Mouse (Mus musculus): ENCODE measurements around the gene Snrnp40. TPM values are rescaled to one million over a fixed set of nuclear protein-coding genes. Genes with fewer than 3 reads are reported as not detected.
A peak's percentile ranks its signal among the peaks of the same experiment; 100 is the strongest.

Snrnp40 gene
- total RNA-seq, 2 experiments from 2014 or later, result 10.6 to 13.8 TPM

- no peak for DNase-seq
- intact Hi-C loops (cut with DNase I), result no loop called here
These were observed 17.6 kb downstream of the Snrnp40 start for GRCm38 (mm10) chr4:130377500-130377899.

GRCm38 (mm10) chr4:130379181-130379580 lies 19.2 kb downstream of the Snrnp40 start:
- intact Hi-C loops (cut with DNase I), result no loop called here
- DNase-seq, result no peak

GRCm38 (mm10) chr4:130380418-130380817 lies 20.5 kb downstream of the Snrnp40 start:
- intact Hi-C loops (cut with DNase I), result no loop called here
- no peak for DNase-seq

- intact Hi-C loops (cut with DNase I), result no loop called here
- peak; percentile 15 for DNase-seq
These were observed 27.3 kb downstream of the Snrnp40 start for GRCm38 (mm10) chr4:130387256-130387655.

- intact Hi-C loops (cut with DNase I), result no loop called here
- DNase-seq, result peak; percentile 58 to 80
These were observed 29.6 kb downstream of the Snrnp40 start for GRCm38 (mm10) chr4:130389496-130389895.

GRCm38 (mm10) chr4:130389927-130390326 lies 30.0 kb downstream of the Snrnp40 start:
- DNase-seq, result no peak
- intact Hi-C loops (cut with DNase I), result no loop called here

GRCm38 (mm10) chr4:130391265-130391664 lies 31.3 kb downstream of the Snrnp40 start:
- intact Hi-C loops (cut with DNase I), result no loop called here
- DNase-seq, result no peak

Other genes starting within 250 kb of the Snrnp40 start
- not detected for gene Hcrtr1, start 220.8 kb upstream of the Snrnp40 start, total RNA-seq (2021)
- gene Tinagl1, start 185.0 kb upstream of the Snrnp40 start, total RNA-seq (2021), result 10 to 100 TPM; 17.0 to 28.2 TPM
- gene Gm853, start 137.7 kb upstream of the Snrnp40 start, total RNA-seq (2021), result not detected
- 10 to 100 TPM; 55.4 to 76.6 TPM for gene Serinc2, start 80.9 kb upstream of the Snrnp40 start, total RNA-seq (2021)
- gene Fabp3, start 51.5 kb upstream of the Snrnp40 start, total RNA-seq (2021), result 100 to 1,000 TPM; 839 to 956 TPM
- gene Gm10570, start 51.5 kb upstream of the Snrnp40 start, total RNA-seq (2021), result under 1 TPM in 1 of 2 experiments, not detected in 1; 0.77 TPM
- gene Zcchc17, start 189 bp upstream of the Snrnp40 start, total RNA-seq (2021), result 10 to 100 TPM; 38.5 to 41.7 TPM
- 10 to 100 TPM; 12.9 to 13.2 TPM for gene Nkain1, start 214.0 kb downstream of the Snrnp40 start, total RNA-seq (2021)

All from gastrocnemius, postnatal 36 days (tissue).